Mouse (Mus musculus) ES-E14 (cell line): ENCODE measurements around the gene Abca17.

Source experiments
- CHD2 ChIP-seq: IDR thresholded peaks from 2 replicates; pipeline ENCODE4 v1.6.1; 2014; ENCODE audit warnings: mild to moderate bottlenecking, low read depth, low read length, inconsistent platforms
- MAFK ChIP-seq: IDR thresholded peaks from 2 replicates; pipeline ENCODE4 v1.6.1; 2014; ENCODE audit warnings: mild to moderate bottlenecking, low read depth, low read length, inconsistent platforms; ENCODE audit not compliant: insufficient read depth
- ZNF384 ChIP-seq: IDR thresholded peaks from 2 replicates; pipeline ENCODE4 v1.6.1; 2012; ENCODE audit warnings: low read depth, low read length, inconsistent platforms

- TF ChIP-seq ZNF384, result no peak
- TF ChIP-seq CHD2, result no peak
- TF ChIP-seq MAFK, result no peak
These were observed 43.4 kb downstream of the Abca17 start for GRCm38 (mm10) chr17:24307500-24307899.
